Mouse (Mus musculus): ENCODE results near the gene Ubr4.
"Not testable (repeated sequence)": the region's sequence is repeated elsewhere in the genome, so short reads cannot be mapped to it uniquely, and the experiment has no call there.

Gene Ubr4

GRCm38 (mm10) chr4:139357211-139357610, 4.8 kb downstream of the Ubr4 start:
- no peak for DNase-seq (ENCODE audit: low read depth)

- DNase-seq (ENCODE audit: low read depth) = no peak
Observed at GRCm38 (mm10) chr4:139360761-139361548, 8.5 kb downstream of the Ubr4 start.

- no peak for DNase-seq (ENCODE audit: low read depth)
Observed at GRCm38 (mm10) chr4:139367336-139367735, 14.9 kb downstream of the Ubr4 start.

- no peak for DNase-seq (ENCODE audit: low read depth)
Observed at GRCm38 (mm10) chr4:139368038-139368437, 15.6 kb downstream of the Ubr4 start.

GRCm38 (mm10) chr4:139373130-139373529, 20.7 kb downstream of the Ubr4 start:
- DNase-seq (ENCODE audit: low read depth) = no peak

- no peak for DNase-seq (ENCODE audit: low read depth)
Observed at GRCm38 (mm10) chr4:139373531-139373930, 21.1 kb downstream of the Ubr4 start.

- DNase-seq (ENCODE audit: low read depth) = no peak
Observed at GRCm38 (mm10) chr4:139379719-139380118, 27.3 kb downstream of the Ubr4 start.

- peak; percentile 99 for DNase-seq (ENCODE audit: low read depth)
Observed at GRCm38 (mm10) chr4:139380207-139380748, 27.9 kb downstream of the Ubr4 start.

- DNase-seq (ENCODE audit: low read depth) = no peak
Observed at GRCm38 (mm10) chr4:139380775-139381451, 28.5 kb downstream of the Ubr4 start.

GRCm38 (mm10) chr4:139381452-139381845, 29.0 kb downstream of the Ubr4 start:
- no peak for DNase-seq (ENCODE audit: low read depth)

GRCm38 (mm10) chr4:139382231-139382630, 29.8 kb downstream of the Ubr4 start:
- DNase-seq (ENCODE audit: low read depth) = no peak

GRCm38 (mm10) chr4:139385841-139386240, 33.4 kb downstream of the Ubr4 start:
- DNase-seq (ENCODE audit: low read depth) = not testable (repeated sequence)

- DNase-seq (ENCODE audit: low read depth) = peak; percentile 83
Observed at GRCm38 (mm10) chr4:139386869-139387319, 34.5 kb downstream of the Ubr4 start.

GRCm38 (mm10) chr4:139389557-139389956, 37.1 kb downstream of the Ubr4 start:
- DNase-seq (ENCODE audit: low read depth) = no peak

GRCm38 (mm10) chr4:139395431-139395830, 43.0 kb downstream of the Ubr4 start:
- DNase-seq (ENCODE audit: low read depth) = no peak

- DNase-seq (ENCODE audit: low read depth) = no peak
Observed at GRCm38 (mm10) chr4:139400487-139400886, 48.1 kb downstream of the Ubr4 start.

GRCm38 (mm10) chr4:139403214-139403613, 50.8 kb downstream of the Ubr4 start:
- DNase-seq (ENCODE audit: low read depth) = no peak

GRCm38 (mm10) chr4:139411351-139411750, 58.9 kb downstream of the Ubr4 start:
- no peak for DNase-seq (ENCODE audit: low read depth)

- no peak for DNase-seq (ENCODE audit: low read depth)
Observed at GRCm38 (mm10) chr4:139417868-139418267, 65.5 kb downstream of the Ubr4 start.

GRCm38 (mm10) chr4:139421621-139422020, 69.2 kb downstream of the Ubr4 start:
- no peak for DNase-seq (ENCODE audit: low read depth)

GRCm38 (mm10) chr4:139422409-139422808, 70.0 kb downstream of the Ubr4 start:
- DNase-seq (ENCODE audit: low read depth) = no peak

GRCm38 (mm10) chr4:139423270-139423669, 70.9 kb downstream of the Ubr4 start:
- DNase-seq (ENCODE audit: low read depth) = no peak

GRCm38 (mm10) chr4:139430176-139430575, 77.8 kb downstream of the Ubr4 start:
- DNase-seq (ENCODE audit: low read depth) = peak; percentile 51

Measured in fibroblast of lung, adult 2 months (primary cell).